Mouse (Mus musculus): ENCODE results near the gene Dclk1.

- no peak for TF ChIP-seq CTCF (IDR thresholded peaks at IDR 0.05; ENCODE audit: insufficient read depth, low read depth, low read length)
- TF ChIP-seq POLR2A (IDR thresholded peaks at IDR 0.05; ENCODE audit: insufficient read depth, low read depth, low read length): no peak
Observed at GRCm38 (mm10) chr3:55309961-55310360, 67.8 kb downstream of the Dclk1 start.
